Mouse (Mus musculus) heart, postnatal 4 days (tissue): ENCODE measurements at regions not wholly inside any gene's neighbourhood (a gene's known extent, or its start where the extent isn't known, plus 50 kb on each side); places are given as distances from the start of the nearest gene placed in this dataset.

Experiments
- DNase-seq: peaks from one replicate; pipeline ENCODE4 v3.0.0; 2021

GRCm38 (mm10) chr5:118316310-118317017 is 71.4 kb downstream of the 2410131K14Rik start:
- no peak for DNase-seq

GRCm38 (mm10) chr5:118318073-118318472 is 73.0 kb downstream of the 2410131K14Rik start:
- DNase-seq: no peak

GRCm38 (mm10) chr5:118318883-118319282 is 73.9 kb downstream of the 2410131K14Rik start:
- no peak for DNase-seq

- DNase-seq: peak; percentile 32
Measured at GRCm38 (mm10) chr5:118321719-118322455, 76.9 kb downstream of the 2410131K14Rik start.

GRCm38 (mm10) chr5:118323151-118323550 is 78.1 kb downstream of the 2410131K14Rik start:
- DNase-seq: no peak

GRCm38 (mm10) chr5:118326837-118327541 is 82.0 kb downstream of the 2410131K14Rik start:
- peak; percentile 48 for DNase-seq

- DNase-seq: peak; percentile 42
Measured at GRCm38 (mm10) chr5:118327961-118328712, 83.1 kb downstream of the 2410131K14Rik start.

GRCm38 (mm10) chr5:118329143-118329542 is 84.1 kb downstream of the 2410131K14Rik start:
- no peak for DNase-seq

- DNase-seq: no peak
Measured at GRCm38 (mm10) chr5:118331286-118331607, 86.2 kb downstream of the 2410131K14Rik start.

- peak; percentile 90 for DNase-seq
Measured at GRCm38 (mm10) chr5:118331608-118332394, 86.8 kb downstream of the 2410131K14Rik start.

- DNase-seq: no peak
Measured at GRCm38 (mm10) chr5:118334054-118334453, 89.0 kb downstream of the 2410131K14Rik start.

- DNase-seq: no peak
Measured at GRCm38 (mm10) chr5:118338186-118338585, 93.2 kb downstream of the 2410131K14Rik start.

- peak; percentile 66 for DNase-seq
Measured at GRCm38 (mm10) chr5:118339676-118340661, 94.9 kb downstream of the 2410131K14Rik start.

GRCm38 (mm10) chr5:118343444-118344320 is 98.7 kb downstream of the 2410131K14Rik start:
- no peak for DNase-seq

- no peak for DNase-seq
Measured at GRCm38 (mm10) chr5:118345226-118345625, 100.2 kb downstream of the 2410131K14Rik start.

- no peak for DNase-seq
Measured at GRCm38 (mm10) chr5:118349057-118349456, 104.0 kb downstream of the 2410131K14Rik start.

- no peak for DNase-seq
Measured at GRCm38 (mm10) chr5:118351301-118351700, 106.3 kb downstream of the 2410131K14Rik start.

- no peak for DNase-seq
Measured at GRCm38 (mm10) chr5:118352142-118352541, 107.1 kb downstream of the 2410131K14Rik start.

- no peak for DNase-seq
Measured at GRCm38 (mm10) chr5:118353061-118353460, 108.0 kb downstream of the 2410131K14Rik start.
